Mouse (Mus musculus) neural tube, embryonic 11.5 days (tissue): ENCODE data around the gene Ube2ql1. TPM values are rescaled to one million over a fixed set of nuclear protein-coding genes. Genes with fewer than 3 reads are reported as not detected.
A peak's percentile ranks its signal among the peaks of the same experiment; 100 is the strongest.

Experiments used
- ATAC-seq: fragments of 200-750 bp; cut with Nextera tagmentation; 2 replicates; pipeline ENCODE4 v1.8.0; 2017; ENCODE audit warnings: moderate number of reproducible peaks, mild to moderate bottlenecking, moderate TSS enrichment, moderate library complexity; ENCODE audit not compliant: insufficient read depth, low FRiP score, low TSS enrichment
- DNase-seq: peaks from one replicate; pipeline ENCODE4 v3.0.0-alpha.2; 2015; ENCODE audit warnings: low spot score
- H3K27ac ChIP-seq: fragments of 300-500 bp; sonication (generic); 2 replicates; pipeline ENCODE4 v1.5.1; 2014; ENCODE audit warnings: low read depth, mild to moderate bottlenecking, low read length
- H3K27me3 ChIP-seq: fragments of 300-500 bp; sonication (generic); 2 replicates; pipeline ENCODE4 v1.6.1; 2014; ENCODE audit warnings: mild to moderate bottlenecking, low read length, mixed read lengths; ENCODE audit not compliant: control insufficient read depth, insufficient read depth
- H3K36me3 ChIP-seq: fragments of 300-500 bp; sonication (generic); 2 replicates; pipeline ENCODE4 v1.6.1; 2014; ENCODE audit warnings: mild to moderate bottlenecking, low read length, moderate library complexity, mixed read lengths; ENCODE audit not compliant: control insufficient read depth, insufficient read depth
- H3K4me1 ChIP-seq: fragments of 300-500 bp; sonication (generic); 2 replicates; pipeline ENCODE4 v1.6.1; 2014; ENCODE audit warnings: low read length, mixed read lengths; ENCODE audit not compliant: control insufficient read depth, insufficient read depth
- H3K4me2 ChIP-seq: fragments of 300-500 bp; sonication (generic); 2 replicates; pipeline ENCODE4 v1.6.1; 2014; ENCODE audit warnings: low read depth, mild to moderate bottlenecking, moderate library complexity
- H3K4me3 ChIP-seq: fragments of 300-500 bp; sonication (generic); 2 replicates; pipeline ENCODE4 v1.5.1; 2014; ENCODE audit warnings: low read depth, low read length
- H3K9ac ChIP-seq: fragments of 300-500 bp; sonication (generic); 2 replicates; pipeline ENCODE4 v1.6.1; 2014; ENCODE audit warnings: mild to moderate bottlenecking, low read length
- H3K9me3 ChIP-seq: fragments of 300-500 bp; sonication (generic); 2 replicates; pipeline ENCODE4 v1.6.1; 2016; ENCODE audit warnings: low read length; ENCODE audit not compliant: control insufficient read depth
- WGBS: fragments of 180-500 bp; shearing (Covaris S2); extraction: QIAGEN DNeasy Blood & Tissue Kit; methylation state at CpG from one replicate; pipeline ENCODE4 v1.1.7; 2014; 5-methylcytosine and 5-hydroxymethylcytosine counted together
- polyA plus RNA-seq: library from polyadenylated mRNA; unstranded; fragments of >200 nt; fragmentation: Nextera tagmentation; extraction: Ambion mirVana; gene quantifications from 2 replicates; pipeline ENCODE4 v1.2.1, GENCODE M21; 2014

The Ube2ql1 gene
- polyA plus RNA-seq, 1 experiment from 2014 or later = 17.2 TPM

DNA sequence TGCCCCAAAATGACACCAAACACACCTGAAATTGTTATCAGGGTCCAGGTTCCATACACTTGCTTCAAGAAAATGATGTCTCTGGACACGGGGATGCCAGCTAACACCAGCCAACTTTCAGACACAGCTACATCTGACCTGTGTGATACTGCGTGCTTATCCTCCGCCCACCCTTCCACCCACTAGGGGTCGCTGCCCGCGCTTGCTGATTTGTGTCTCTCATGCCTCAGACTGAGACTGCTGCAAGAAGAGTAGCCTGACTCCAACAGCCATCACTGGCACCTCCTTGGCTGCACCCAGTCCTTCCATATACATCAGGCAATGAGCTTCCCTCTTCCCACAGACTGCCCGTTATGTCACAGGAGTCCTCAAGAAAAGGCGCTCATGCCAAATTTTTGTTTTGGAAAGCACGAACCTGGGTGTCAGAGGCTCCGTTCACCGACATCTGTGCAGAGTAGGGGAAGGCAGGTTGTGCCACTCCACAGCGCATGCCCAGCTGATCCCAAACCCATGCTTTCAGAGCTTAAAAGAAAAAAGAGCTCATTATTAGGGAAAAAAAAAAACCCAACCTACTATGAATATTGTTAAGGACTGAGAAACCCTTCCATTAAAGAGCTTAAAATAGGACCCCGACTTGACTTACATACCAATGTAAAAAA, 43.2 kb downstream of the Ube2ql1 start:
- no peak overlapping the region for H3K4me2 ChIP-seq
- no peaks in the 10 kb centered on the region for H3K9me3 ChIP-seq
- DNase-seq (peak; percentile 84), ATAC-seq (0 out of 2 replicates have a peak, but pooled peaks have one; percentile 48)
- H3K9ac ChIP-seq = no peak overlapping the region
- H3K4me3 ChIP-seq = no peak overlapping the region
- 44% methylated on average over 13 of the region's 13 CpGs for WGBS
- no peaks in the 10 kb centered on the region for H3K4me1 ChIP-seq
- H3K27ac ChIP-seq = no peak overlapping the region
- H3K27me3 ChIP-seq = no peaks in the 10 kb centered on the region
- H3K36me3 ChIP-seq = no peaks in the 10 kb centered on the region

DNA sequence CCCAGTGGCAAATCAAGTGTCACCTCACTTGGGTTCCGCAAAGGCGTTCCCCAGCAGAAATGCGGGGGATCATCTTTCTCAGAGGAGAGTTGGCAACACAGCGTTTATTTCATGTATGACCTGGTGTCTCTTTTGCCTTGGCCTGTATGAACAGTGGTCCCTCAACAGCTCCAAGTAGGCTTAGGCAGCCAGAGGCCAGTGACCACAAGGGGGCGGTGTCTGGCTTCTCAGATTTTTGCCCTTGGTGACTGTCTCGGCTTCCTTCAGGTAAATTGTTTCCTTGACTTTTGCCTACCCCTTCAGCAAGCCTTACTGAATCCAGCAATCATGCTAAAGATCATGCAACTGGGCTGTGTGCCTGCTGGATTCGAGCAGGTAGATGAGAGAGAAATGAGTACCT, 48.6 kb downstream of the Ube2ql1 start:
- H3K36me3 ChIP-seq = no peaks in the 10 kb centered on the region
- H3K9me3 ChIP-seq = no peaks in the 10 kb centered on the region
- H3K4me2 ChIP-seq = no peak overlapping the region
- peak; percentile 75 for DNase-seq
- no peak overlapping the region for H3K9ac ChIP-seq
- H3K4me3 ChIP-seq = no peak overlapping the region
- no peak overlapping the region for H3K27ac ChIP-seq
- no peak for ATAC-seq
- H3K27me3 ChIP-seq = no peaks in the 10 kb centered on the region
- H3K4me1 ChIP-seq = no peaks in the 10 kb centered on the region
- WGBS = 37% methylated on average over 7 of the region's 7 CpGs

DNA sequence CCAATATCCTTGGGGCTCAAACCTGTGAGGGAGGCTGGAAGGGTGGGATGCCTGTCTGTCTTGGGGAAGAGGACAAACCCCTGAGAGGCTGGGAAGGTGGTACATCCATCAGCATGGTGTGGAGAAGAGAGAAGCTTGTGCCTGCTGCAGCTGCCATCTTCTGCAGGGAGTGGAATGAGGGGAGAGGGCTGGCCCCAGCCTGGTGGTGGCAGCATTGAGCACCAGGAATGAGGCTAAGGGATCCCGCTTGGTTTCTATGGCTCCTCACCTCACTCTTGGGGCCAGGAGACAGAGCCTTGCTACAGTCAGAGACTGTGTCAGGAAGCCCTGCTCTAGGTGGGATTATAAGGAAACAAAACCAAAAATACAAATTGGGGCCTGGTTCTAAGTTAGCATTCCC, 52.7 kb downstream of the Ube2ql1 start:
- Histone ChIP-seq H3K27ac (no peak overlapping the region), H3K4me3 (no peak overlapping the region), H3K4me2 (no peak overlapping the region), H3K27me3 (no peaks in the 10 kb centered on the region), H3K36me3 (no peaks in the 10 kb centered on the region), H3K4me1 (no peaks in the 10 kb centered on the region), H3K9ac (no peak overlapping the region), H3K9me3 (no peaks in the 10 kb centered on the region)
- ATAC-seq (no peak), DNase-seq (no peak)
- 50% methylated on average over 1 of the region's 1 CpGs for WGBS

DNA sequence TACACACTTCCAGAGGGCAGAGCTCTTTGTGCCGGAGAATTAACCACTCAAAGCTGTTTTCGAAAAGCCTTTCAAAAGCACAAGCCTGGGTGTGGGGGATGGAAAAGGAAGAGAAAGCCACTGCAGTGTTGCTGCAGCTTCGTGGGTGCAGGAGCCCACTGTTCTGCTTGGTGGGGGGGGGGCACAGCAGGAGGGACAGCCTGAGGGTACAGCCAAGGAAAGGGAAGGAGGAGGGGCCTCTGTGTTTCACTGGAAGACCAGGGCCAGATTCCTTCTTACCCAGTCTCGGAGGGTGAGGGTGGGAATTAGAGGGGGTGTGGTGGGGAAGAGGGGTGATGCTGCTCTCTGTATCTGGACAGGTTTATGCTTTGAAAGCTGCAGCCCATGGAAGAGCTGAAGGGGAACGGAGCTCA, 54.3 kb downstream of the Ube2ql1 start:
- no peaks in the 10 kb centered on the region for H3K9me3 ChIP-seq
- ATAC-seq = peak; percentile 65; the same call in 1 of the 2 replicates
- no peaks in the 10 kb centered on the region for H3K27me3 ChIP-seq
- no peaks in the 10 kb centered on the region for H3K36me3 ChIP-seq
- no peaks in the 10 kb centered on the region for H3K4me1 ChIP-seq
- no peak overlapping the region for H3K9ac ChIP-seq
- no peak overlapping the region for H3K4me2 ChIP-seq
- WGBS = 49% methylated on average over 5 of the region's 5 CpGs
- H3K27ac ChIP-seq = no peak overlapping the region
- DNase-seq = no peak
- H3K4me3 ChIP-seq = no peak overlapping the region

DNA sequence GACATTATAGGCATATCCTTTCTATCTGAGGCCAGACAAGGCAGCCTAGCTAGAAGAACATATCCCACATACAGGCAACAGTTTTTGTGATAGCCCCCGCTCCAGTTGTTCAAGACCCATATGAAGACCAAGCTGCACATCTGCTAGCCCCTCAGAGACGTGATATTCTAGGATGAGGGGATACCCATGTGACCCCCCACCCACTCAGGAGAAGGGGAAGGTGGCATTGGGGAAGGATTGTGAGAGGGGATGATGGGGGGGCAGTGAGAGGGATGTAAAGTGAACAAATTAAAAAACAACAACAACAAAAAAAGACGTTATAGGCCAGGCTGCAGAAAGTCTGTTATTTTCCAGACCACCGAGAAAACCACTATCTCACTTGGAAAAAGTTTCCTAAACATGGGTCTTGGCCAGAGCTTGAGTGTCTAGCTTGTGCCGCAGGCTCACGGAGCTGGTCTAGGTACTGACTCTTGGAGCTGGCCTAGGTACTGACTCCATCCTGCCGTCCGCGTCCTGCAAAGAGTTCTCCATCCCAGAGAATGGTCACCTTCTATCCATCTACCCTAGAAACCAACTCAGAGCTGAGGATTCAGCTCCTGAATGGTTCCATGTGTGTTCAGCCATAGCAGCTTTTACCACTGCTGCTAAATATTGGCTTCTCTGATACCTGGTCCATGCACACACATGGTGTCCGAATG, 65.6 kb downstream of the Ube2ql1 start:
- 66% methylated on average over 10 of the region's 10 CpGs for WGBS
- no peaks in the 10 kb centered on the region for H3K4me1 ChIP-seq
- H3K9me3 ChIP-seq = no peaks in the 10 kb centered on the region
- H3K4me2 ChIP-seq = no peak overlapping the region
- no peak overlapping the region for H3K9ac ChIP-seq
- no peak overlapping the region for H3K27ac ChIP-seq
- H3K36me3 ChIP-seq = no peaks in the 10 kb centered on the region
- DNase-seq (no peak), ATAC-seq (no peak)
- H3K4me3 ChIP-seq = no peak overlapping the region
- no peaks in the 10 kb centered on the region for H3K27me3 ChIP-seq

DNA sequence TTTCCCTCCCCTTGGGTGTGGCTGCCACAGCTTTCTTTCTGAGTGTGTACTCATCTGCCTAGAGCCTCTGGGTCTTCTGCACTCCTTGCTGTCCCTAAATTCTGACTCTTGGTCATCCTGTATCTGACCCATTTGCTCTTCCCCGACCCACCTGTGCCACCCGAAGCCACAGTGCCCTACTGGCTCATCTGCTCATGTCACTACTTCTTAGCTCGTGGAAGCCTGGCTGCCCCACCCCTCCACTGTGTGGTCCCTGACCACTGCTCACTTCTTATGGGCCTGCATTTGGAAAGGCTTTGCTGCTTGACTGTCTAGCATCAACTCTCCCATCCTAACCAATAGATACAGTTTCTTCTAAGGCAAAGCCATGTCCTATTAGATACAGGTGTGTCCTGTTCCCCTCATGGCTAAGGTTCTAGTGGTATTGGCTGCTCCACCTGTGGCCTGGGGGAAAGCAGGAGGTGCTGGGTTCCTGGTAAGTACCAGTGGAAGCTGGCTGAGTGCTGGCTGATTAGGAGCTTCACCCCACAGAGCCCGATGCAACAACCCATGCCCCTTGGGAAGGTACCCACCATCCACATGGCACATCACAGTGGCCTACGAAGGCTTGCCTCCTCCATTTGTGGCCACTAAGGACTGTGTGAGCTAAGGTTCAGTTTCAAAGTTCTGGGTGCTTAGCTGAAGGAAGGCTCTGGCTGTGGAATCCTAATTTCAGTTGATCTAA, 66.3 kb downstream of the Ube2ql1 start:
- Histone ChIP-seq H3K4me2 (no peak overlapping the region), H3K4me3 (no peak overlapping the region), H3K9ac (no peak overlapping the region), H3K36me3 (no peaks in the 10 kb centered on the region), H3K27me3 (no peaks in the 10 kb centered on the region), H3K9me3 (no peaks in the 10 kb centered on the region), H3K27ac (no peak overlapping the region), H3K4me1 (no peaks in the 10 kb centered on the region)
- DNase-seq (no peak), ATAC-seq (no peak)
- 84% methylated on average over 5 of the region's 5 CpGs for WGBS

DNA sequence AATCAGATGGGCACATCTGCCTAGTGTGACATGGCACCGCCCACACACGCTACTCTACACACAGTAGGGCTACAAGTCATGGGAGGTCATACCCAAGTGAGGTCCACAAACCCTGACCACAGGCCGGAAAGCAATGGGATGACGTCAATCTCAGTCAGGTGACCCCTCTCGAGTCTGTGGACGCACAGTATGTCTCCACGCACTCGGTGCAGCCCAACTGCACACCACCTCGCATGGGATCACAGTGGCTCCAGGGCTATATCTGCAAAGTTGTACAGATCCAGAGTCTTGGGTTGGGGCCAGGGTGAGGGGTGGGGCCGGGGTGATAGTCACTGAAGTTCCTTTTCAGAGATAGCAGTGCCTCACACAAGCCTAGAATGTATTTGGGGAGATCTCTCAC, 67.1 kb downstream of the Ube2ql1 start:
- H3K9ac ChIP-seq = no peak overlapping the region
- H3K36me3 ChIP-seq = no peaks in the 10 kb centered on the region
- H3K9me3 ChIP-seq = no peaks in the 10 kb centered on the region
- no peaks in the 10 kb centered on the region for H3K27me3 ChIP-seq
- no peak overlapping the region for H3K27ac ChIP-seq
- H3K4me3 ChIP-seq = no peak overlapping the region
- WGBS = 94% methylated on average over 10 of the region's 10 CpGs
- no peaks in the 10 kb centered on the region for H3K4me1 ChIP-seq
- no peak overlapping the region for H3K4me2 ChIP-seq
- DNase-seq (no peak), ATAC-seq (no peak)

DNA sequence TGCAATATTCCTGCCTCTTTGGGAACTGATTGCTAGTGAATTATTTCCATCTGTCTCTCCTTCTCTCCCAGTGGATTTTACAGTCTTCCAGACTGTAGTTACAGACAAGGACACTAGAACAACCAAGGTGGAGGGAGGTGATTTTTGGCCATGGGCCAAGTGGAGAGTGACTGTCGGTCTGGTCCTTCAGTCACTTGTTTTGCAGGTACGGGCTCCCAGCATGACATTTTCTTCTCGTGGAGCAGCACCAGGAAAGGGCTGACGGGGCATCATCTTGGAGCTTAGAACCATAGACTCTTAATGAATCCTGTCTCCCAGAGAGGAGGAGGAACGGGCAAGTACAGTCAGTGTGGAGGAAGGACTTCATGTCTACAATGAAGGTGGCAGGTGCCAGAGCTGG, 67.6 kb downstream of the Ube2ql1 start:
- DNase-seq = no peak
- Histone ChIP-seq H3K4me1 (no peaks in the 10 kb centered on the region), H3K4me3 (no peak overlapping the region), H3K27ac (no peak overlapping the region), H3K9ac (no peak overlapping the region), H3K9me3 (no peaks in the 10 kb centered on the region), H3K4me2 (no peak overlapping the region), H3K27me3 (no peaks in the 10 kb centered on the region), H3K36me3 (no peaks in the 10 kb centered on the region)
- ATAC-seq = no peak
- 89% methylated on average over 5 of the region's 5 CpGs for WGBS
